Mouse (Mus musculus): ENCODE measurements around the gene Kera.

DNA sequence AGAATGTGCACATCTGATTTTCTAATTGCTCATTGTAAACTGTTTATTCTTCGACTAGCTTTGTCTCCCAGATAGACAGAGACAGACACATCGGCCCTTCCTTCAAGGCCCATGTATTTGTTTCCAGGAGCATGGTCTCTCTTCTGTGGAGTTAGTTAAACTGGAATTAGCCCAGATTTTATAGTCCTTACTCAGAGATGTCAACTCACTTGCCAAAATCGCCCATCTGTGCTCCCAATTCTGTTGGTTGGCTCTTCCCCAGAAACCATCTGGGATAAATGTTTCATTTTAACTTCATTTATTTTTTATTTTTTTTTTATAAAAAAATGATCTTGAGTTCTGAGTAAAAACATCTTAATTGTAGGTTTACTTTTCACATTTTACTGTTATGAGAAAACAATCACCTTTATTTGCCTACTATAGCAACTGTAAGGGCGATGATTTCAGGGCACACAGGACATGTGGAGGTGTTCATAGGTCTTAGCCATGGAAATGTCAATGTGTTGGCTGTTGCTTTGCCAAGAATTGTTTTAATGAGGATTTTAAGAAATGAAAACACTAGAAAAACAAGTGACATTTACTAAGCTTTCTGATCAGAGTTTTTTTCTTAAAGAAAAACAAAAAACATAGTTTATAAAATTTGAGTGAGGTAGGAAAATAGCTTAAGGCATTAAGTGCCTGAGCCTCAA is 24.0 kb upstream of the Kera start:
- no peak for TF ChIP-seq POLR2A (IDR thresholded peaks at IDR 0.05; ENCODE audit: insufficient read depth, low read length)
- TF ChIP-seq CTCF (IDR thresholded peaks at IDR 0.05; ENCODE audit: low read depth, low read length) = no peak
